Comparison of ENCODE assay signal across 14 mouse cellular contexts in the genomic region with DNA sequence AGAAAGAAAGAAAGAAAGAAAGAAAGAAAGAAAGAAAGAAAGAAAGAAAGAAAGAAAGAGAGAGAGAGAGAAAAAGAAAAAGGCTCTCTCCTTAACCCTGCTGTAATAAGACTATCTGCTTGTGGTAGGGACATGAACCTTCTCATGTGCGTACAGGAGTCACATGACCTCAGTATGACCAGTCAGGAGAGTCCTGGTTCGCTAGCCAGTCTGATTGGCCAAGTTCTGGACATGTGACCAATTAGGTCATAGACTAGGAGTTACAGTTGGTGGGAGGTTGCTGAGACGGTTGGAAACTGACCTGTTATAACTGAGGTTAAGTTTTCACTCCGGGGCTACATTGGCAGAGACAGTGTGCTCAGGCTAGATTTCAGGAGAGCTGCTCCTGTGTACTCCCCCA.
"Had no signal": no experiment of that assay in that cellular context is flagged by ENCODE, and none has a peak within 500 bp of the region (broad histone marks: within the 10 kb centered on the region; RNA-seq: fewer than 3 reads in every experiment).

No protein-coding gene starts in this region.

- H3K36me3 ChIP-seq: limb, embryonic 12.5 days; liver, embryonic 13.5 days; lung, embryonic 15.5 days; midbrain, embryonic 13.5 days; neural tube, embryonic 15.5 days had no signal

- H3K4me2 ChIP-seq: limb, embryonic 12.5 days; liver, embryonic 13.5 days; lung, embryonic 15.5 days; midbrain, embryonic 13.5 days; neural tube, embryonic 15.5 days had no signal

- DNase-seq: kidney, postnatal 10 days; kidney, postnatal 4 days; liver; liver, embryonic 13.5 days; liver, postnatal 0 days; lung, postnatal 14 days; thymus, postnatal 36 days had no signal

- H3K4me1 ChIP-seq: limb, embryonic 12.5 days; liver, embryonic 13.5 days; lung, embryonic 15.5 days; midbrain, embryonic 13.5 days; neural tube, embryonic 15.5 days had no signal

- H3K27ac ChIP-seq: layer of hippocampus, adult 2 months; limb, embryonic 12.5 days; liver, embryonic 13.5 days; lung, embryonic 15.5 days; midbrain, embryonic 13.5 days; neural tube, embryonic 15.5 days; stomach, postnatal 0 days had no signal

- H3K9ac ChIP-seq: limb, embryonic 12.5 days; liver, embryonic 13.5 days; liver, postnatal 0 days; lung, embryonic 15.5 days; midbrain, embryonic 13.5 days; neural tube, embryonic 15.5 days had no signal

- ATAC-seq: liver, postnatal 0 days; midbrain, embryonic 13.5 days had no signal

- H3K9me3 ChIP-seq: liver, embryonic 13.5 days; lung, embryonic 15.5 days; neural tube, embryonic 15.5 days had no signal

- H3K4me3 ChIP-seq: layer of hippocampus, adult 2 months; limb, embryonic 12.5 days; liver, embryonic 13.5 days; lung, embryonic 15.5 days; midbrain, embryonic 13.5 days; myocyte; neural tube, embryonic 15.5 days had no signal

- H3K27me3 ChIP-seq: limb, embryonic 12.5 days; liver, embryonic 13.5 days; lung, embryonic 15.5 days; midbrain, embryonic 13.5 days; neural tube, embryonic 15.5 days had no signal
